Comparison of ENCODE assay signal across 8 mouse cellular contexts in genomic region chr13:24442272-24442671, GRCm38 (mm10).
DNase-seq lines count a peak whose midpoint lies in the region; ATAC-seq and TF ChIP-seq lines count a peak whose summit lies in the region.
"Had no signal": no experiment of that assay in that cellular context is flagged by ENCODE, and none has a peak within 500 bp of the region (broad histone marks: within the 10 kb centered on the region; RNA-seq: fewer than 3 reads in every experiment).

No protein-coding gene starts in this region.

- peak overlapping the region; percentile 59 for H3K9ac ChIP-seq in liver, adult 2 months (ENCODE audit: low read depth, low read length)
- no peak overlapping the region for H3K9ac ChIP-seq in liver, embryonic 11.5 days (ENCODE audit: low read depth, low read length)

- H3K36me3 ChIP-seq in liver, adult 2 months (ENCODE audit: control insufficient read depth, insufficient read depth, low read length): peaks cover 28% of the 10 kb centered on the region
- no peaks in the 10 kb centered on the region for H3K36me3 ChIP-seq in liver, embryonic 11.5 days (ENCODE audit: control insufficient read depth, insufficient read depth, low read length)

- H3K4me2 ChIP-seq in liver, embryonic 11.5 days: no peak overlapping the region

- under 1% methylated on average over 6 of the region's 6 CpGs for WGBS in liver, adult 2 months
- WGBS in liver, embryonic 11.5 days: 48% methylated on average over 6 of the region's 6 CpGs

- no peaks in the 10 kb centered on the region for H3K9me3 ChIP-seq in liver, embryonic 11.5 days (ENCODE audit: control insufficient read depth, low read length)

- 0 out of 2 replicates have a peak, but pooled peaks have one; percentile 10 for TF ChIP-seq POLR2A in liver, adult 2 months (IDR thresholded peaks at IDR 0.05; ENCODE audit: extremely low read depth, insufficient read depth, low read length)

- H3K27ac ChIP-seq in liver, adult 2 months (replicated peaks; ENCODE audit: insufficient read depth, low read depth, low read length): peak overlapping the region; percentile 92
- H3K27ac ChIP-seq in liver, embryonic 11.5 days (ENCODE audit: low read depth, low read length): no peak overlapping the region

- no peak overlapping the region for H3K4me3 ChIP-seq in liver, adult 2 months (ENCODE audit: insufficient read depth, low read depth, low read length)
- H3K4me3 ChIP-seq in liver, embryonic 11.5 days (ENCODE audit: low read depth, low read length): no peak overlapping the region

- no peaks in the 10 kb centered on the region for H3K79me2 ChIP-seq in liver, adult 2 months (ENCODE audit: control insufficient read depth, insufficient read depth, low read length)

- peaks cover 30% of the 10 kb centered on the region for H3K4me1 ChIP-seq in liver, adult 2 months (ENCODE audit: control insufficient read depth, insufficient read depth, low read length)
- peaks cover 18% of the 10 kb centered on the region for H3K4me1 ChIP-seq in liver, embryonic 11.5 days (replicated peaks; ENCODE audit: control insufficient read depth, insufficient read depth, low read length)

- DNase-seq in liver, adult 2 months (ENCODE audit: extremely low read depth, low read depth, low spot score): peak; percentile 99
- DNase-seq in liver, embryonic 11.5 days (ENCODE audit: low spot score): no peak
- peak; percentile 8 to 47 for DNase-seq in adrenal gland, postnatal 36 days
- DNase-seq in fibroblast of lung, adult 2 months (ENCODE audit: low read depth): peak; percentile 36
- DNase-seq in layer of hippocampus, adult 11-12 months (ENCODE audit: low spot score): no peak
- no peak for DNase-seq in layer of hippocampus, adult 18-20 months (ENCODE audit: low spot score in 2 of 2)
- DNase-seq: lung, postnatal 10 days had no signal

- no peak for ATAC-seq in liver, embryonic 11.5 days (replicated peaks; ENCODE audit: low FRiP score)
- peak; percentile 76 for ATAC-seq in megakaryocyte, adult 5-6 weeks (ENCODE audit: poor library complexity, severe bottlenecking)

- H3K27me3 ChIP-seq in liver, adult 2 months (ENCODE audit: control insufficient read depth, insufficient read depth, low read length): no peaks in the 10 kb centered on the region
- H3K27me3 ChIP-seq in liver, embryonic 11.5 days (replicated peaks; ENCODE audit: control insufficient read depth, insufficient read depth, low read length): no peaks in the 10 kb centered on the region

- TF ChIP-seq CTCF in liver, adult 2 months (IDR thresholded peaks at IDR 0.05; ENCODE audit: low read depth, low read length): 0 out of 2 replicates have a peak, but pooled peaks have one; percentile 30

Comparison
In these comparisons a context has a peak if more than half of its experiments do, and no peak if none do; other contexts are left out.
1. DNase-seq: peak in liver, adult 2 months (single experiment), adrenal gland, postnatal 36 days (2 of 2) and fibroblast of lung, adult 2 months (single experiment); none in liver, embryonic 11.5 days (single experiment), layer of hippocampus, adult 11-12 months (single experiment) and layer of hippocampus, adult 18-20 months (0 of 2).